Mouse (Mus musculus) hindbrain, embryonic 11.5 days (tissue): ENCODE measurements at regions not wholly inside any gene's neighbourhood (a gene's known extent, or its start where the extent isn't known, plus 50 kb on each side); places are given as distances from the start of the nearest gene placed in this dataset.

ENCODE experiments used
- ATAC-seq: fragments of 200-750 bp; cut with Nextera tagmentation; 2 replicates; pipeline ENCODE4 v1.8.0; 2017; ENCODE audit warnings: mild to moderate bottlenecking, moderate TSS enrichment, moderate library complexity; ENCODE audit not compliant: low FRiP score
- DNase-seq: peaks from one replicate; pipeline ENCODE4 v3.0.0-alpha.2; 2015; ENCODE audit warnings: low spot score
- H3K27ac ChIP-seq: fragments of 300-500 bp; sonication (generic); 2 replicates; pipeline ENCODE4 v1.5.1; 2014; ENCODE audit warnings: mild to moderate bottlenecking, low read depth, low read length
- H3K27me3 ChIP-seq: fragments of 300-500 bp; sonication (generic); 2 replicates; pipeline ENCODE4 v1.6.1; 2014; ENCODE audit warnings: mild to moderate bottlenecking, low read length, moderate library complexity, mixed read lengths; ENCODE audit not compliant: control insufficient read depth, insufficient read depth
- H3K36me3 ChIP-seq: fragments of 300-500 bp; sonication (generic); 2 replicates; pipeline ENCODE4 v1.6.1; 2014; ENCODE audit warnings: mild to moderate bottlenecking, low read length, moderate library complexity, mixed read lengths; ENCODE audit not compliant: control insufficient read depth, insufficient read depth
- H3K4me1 ChIP-seq: fragments of 300-500 bp; sonication (generic); replicated peaks from 2 replicates; pipeline ENCODE4 v1.6.1; 2014; ENCODE audit warnings: low read length, mixed read lengths; ENCODE audit not compliant: control insufficient read depth, insufficient read depth
- H3K4me2 ChIP-seq: fragments of 300-500 bp; sonication (generic); replicated peaks from 2 replicates; pipeline ENCODE4 v1.6.1; 2014; ENCODE audit warnings: mild to moderate bottlenecking, low read depth, low read length
- H3K4me3 ChIP-seq: fragments of 300-500 bp; sonication (generic); 2 replicates; pipeline ENCODE4 v1.5.1; 2014; ENCODE audit warnings: low read depth, low read length
- H3K9ac ChIP-seq: fragments of 300-500 bp; sonication (generic); 2 replicates; pipeline ENCODE4 v1.6.1; 2014; ENCODE audit warnings: low read depth, low read length
- H3K9me3 ChIP-seq: fragments of 300-500 bp; sonication (generic); 2 replicates; pipeline ENCODE4 v1.6.1; 2016; ENCODE audit warnings: low read length; ENCODE audit not compliant: control insufficient read depth
- WGBS: fragments of 180-500 bp; shearing (Covaris S2); extraction: QIAGEN DNeasy Blood & Tissue Kit; methylation state at CpG from one replicate; pipeline ENCODE4 v1.1.7; 2014; 5-methylcytosine and 5-hydroxymethylcytosine counted together

- Histone ChIP-seq H3K9ac (no peak overlapping the region), H3K9me3 (no peaks in the 10 kb centered on the region), H3K36me3 (no peaks in the 10 kb centered on the region), H3K27ac (no peak overlapping the region), H3K27me3 (no peaks in the 10 kb centered on the region), H3K4me2 (no peak overlapping the region), H3K4me3 (no peak overlapping the region), H3K4me1 (no peaks in the 10 kb centered on the region)
- no peak for DNase-seq
- WGBS = 86% methylated on average over 10 of the region's 10 CpGs
- no peak for ATAC-seq
Measured at GRCm38 (mm10) chr14:58273693-58274419, 203.5 kb downstream of the Fgf9 start.

GRCm38 (mm10) chr14:58265373-58265772 lies 195.0 kb downstream of the Fgf9 start:
- no peaks in the 10 kb centered on the region for H3K27me3 ChIP-seq
- H3K4me2 ChIP-seq = no peak overlapping the region
- no peak overlapping the region for H3K4me3 ChIP-seq
- H3K36me3 ChIP-seq = no peaks in the 10 kb centered on the region
- 67% methylated on average over 7 of the region's 7 CpGs for WGBS
- H3K9ac ChIP-seq = no peak overlapping the region
- H3K27ac ChIP-seq = no peak overlapping the region
- no peaks in the 10 kb centered on the region for H3K4me1 ChIP-seq
- no peak for DNase-seq
- H3K9me3 ChIP-seq = no peaks in the 10 kb centered on the region
- no peak for ATAC-seq

- Histone ChIP-seq H3K27me3 (no peaks in the 10 kb centered on the region), H3K9me3 (no peaks in the 10 kb centered on the region), H3K27ac (no peak overlapping the region), H3K9ac (no peak overlapping the region), H3K4me2 (no peak overlapping the region), H3K4me1 (no peaks in the 10 kb centered on the region), H3K4me3 (no peak overlapping the region), H3K36me3 (no peaks in the 10 kb centered on the region)
- 75% methylated on average over 7 of the region's 7 CpGs for WGBS
- ATAC-seq = no peak
- no peak for DNase-seq
Measured at GRCm38 (mm10) chr14:58264401-58264800, 194.1 kb downstream of the Fgf9 start.

- no peak overlapping the region for H3K4me3 ChIP-seq
Measured at GRCm38 (mm10) chr14:58253369-58253968, 183.1 kb downstream of the Fgf9 start.

GRCm38 (mm10) chr14:58225869-58226268 lies 155.5 kb downstream of the Fgf9 start:
- WGBS = 97% methylated on average over 1 of the region's 1 CpGs
- Histone ChIP-seq H3K9me3 (no peaks in the 10 kb centered on the region), H3K27ac (no peak overlapping the region), H3K9ac (no peak overlapping the region), H3K4me2 (no peak overlapping the region), H3K4me1 (no peaks in the 10 kb centered on the region), H3K27me3 (no peaks in the 10 kb centered on the region), H3K36me3 (no peaks in the 10 kb centered on the region), H3K4me3 (no peak overlapping the region)
- ATAC-seq (no peak), DNase-seq (no peak)

More at GRCm38 (mm10) chr14:58253369-58253968, 183.1 kb downstream of the Fgf9 start:
- H3K4me1 ChIP-seq = no peaks in the 10 kb centered on the region
- WGBS = 68% methylated on average over 3 of the region's 3 CpGs
- ATAC-seq (no peak), DNase-seq (peak; percentile 8)
- H3K9ac ChIP-seq = no peak overlapping the region
- no peaks in the 10 kb centered on the region for H3K27me3 ChIP-seq
- H3K4me2 ChIP-seq = no peak overlapping the region
- H3K36me3 ChIP-seq = no peaks in the 10 kb centered on the region
- no peaks in the 10 kb centered on the region for H3K9me3 ChIP-seq
- H3K27ac ChIP-seq = no peak overlapping the region

- Histone ChIP-seq H3K27me3 (no peaks in the 10 kb centered on the region), H3K9me3 (no peaks in the 10 kb centered on the region), H3K4me3 (no peak overlapping the region), H3K4me2 (no peak overlapping the region), H3K4me1 (no peaks in the 10 kb centered on the region), H3K9ac (no peak overlapping the region), H3K27ac (no peak overlapping the region), H3K36me3 (no peaks in the 10 kb centered on the region)
- WGBS = 86% methylated on average over 3 of the region's 3 CpGs
- DNase-seq (no peak), ATAC-seq (no peak)
Measured at GRCm38 (mm10) chr14:58224419-58224818, 154.1 kb downstream of the Fgf9 start.

- H3K36me3 ChIP-seq = no peaks in the 10 kb centered on the region
- H3K9ac ChIP-seq = no peak overlapping the region
- H3K4me3 ChIP-seq = no peak overlapping the region
- H3K9me3 ChIP-seq = no peaks in the 10 kb centered on the region
- DNase-seq (no peak), ATAC-seq (no peak)
- no peak overlapping the region for H3K4me2 ChIP-seq
- no peaks in the 10 kb centered on the region for H3K4me1 ChIP-seq
- peaks cover 3% of the 10 kb centered on the region; the same call in 1 of the 2 replicates for H3K27me3 ChIP-seq
- 93% methylated on average over 1 of the region's 1 CpGs for WGBS
- H3K27ac ChIP-seq = no peak overlapping the region
Measured at GRCm38 (mm10) chr14:58208401-58208800, 138.1 kb downstream of the Fgf9 start.

- DNase-seq = peak; percentile 17
- Histone ChIP-seq H3K9ac (no peak overlapping the region), H3K4me1 (no peaks in the 10 kb centered on the region), H3K4me3 (no peak overlapping the region), H3K27me3 (peaks cover 3% of the 10 kb centered on the region; the same call in 1 of the 2 replicates), H3K9me3 (no peaks in the 10 kb centered on the region), H3K4me2 (no peak overlapping the region), H3K27ac (no peak overlapping the region), H3K36me3 (no peaks in the 10 kb centered on the region)
- no peak for ATAC-seq
- 42% methylated on average over 6 of the region's 6 CpGs for WGBS
Measured at GRCm38 (mm10) chr14:58202607-58203295, 132.4 kb downstream of the Fgf9 start.
